Mouse (Mus musculus) liver, adult 2 months (tissue): ENCODE data around the gene Gstm3. TPM values are rescaled to one million over a fixed set of nuclear protein-coding genes. Genes with fewer than 3 reads are reported as not detected.

Source experiments
- DNase-seq: peaks from one replicate; pipeline ENCODE4 v3.0.0-alpha.2; 2011; ENCODE audit warnings: low read depth, low spot score; ENCODE audit errors: extremely low read depth
- H3K27ac ChIP-seq: fragments of 200-500 bp; replicated peaks from 2 replicates; pipeline ENCODE4 v1.5.1; 2012; ENCODE audit warnings: low read depth, mild to moderate bottlenecking, control low read depth, inconsistent platforms, low read length; ENCODE audit not compliant: insufficient read depth
- H3K27me3 ChIP-seq: fragments of 200-500 bp; 2 replicates; pipeline ENCODE4 v1.6.1; 2012; ENCODE audit warnings: mild to moderate bottlenecking, moderate library complexity, low read length, inconsistent platforms; ENCODE audit not compliant: control insufficient read depth, insufficient read depth
- H3K36me3 ChIP-seq: fragments of 200-500 bp; 2 replicates; pipeline ENCODE4 v1.6.1; 2012; ENCODE audit warnings: low read length, inconsistent platforms; ENCODE audit not compliant: control insufficient read depth, insufficient read depth
- H3K4me1 ChIP-seq: fragments of 200-500 bp; 2 replicates; pipeline ENCODE4 v1.6.1; 2011; ENCODE audit warnings: low read length; ENCODE audit not compliant: control insufficient read depth, insufficient read depth
- H3K4me3 ChIP-seq: fragments of 200-500 bp; 2 replicates; pipeline ENCODE4 v1.5.1; 2011; ENCODE audit warnings: low read depth, mild to moderate bottlenecking, control low read depth, low read length, moderate library complexity; ENCODE audit not compliant: insufficient read depth
- H3K79me2 ChIP-seq: fragments of 200-500 bp; 2 replicates; pipeline ENCODE4 v1.6.1; 2012; ENCODE audit warnings: inconsistent platforms, mild to moderate bottlenecking, low read length, moderate library complexity; ENCODE audit not compliant: control insufficient read depth, insufficient read depth
- H3K9ac ChIP-seq: fragments of 200-500 bp; 2 replicates; pipeline ENCODE4 v1.6.1; 2012; ENCODE audit warnings: low read depth, mild to moderate bottlenecking, control low read depth, inconsistent platforms, low read length
- CTCF ChIP-seq: fragments of 200-500 bp; IDR thresholded peaks from 2 replicates; pipeline ENCODE4 v1.5.1; 2011; ENCODE audit warnings: low read depth, low read length, control low read depth
- POLR2A ChIP-seq: fragments of 200-500 bp; IDR thresholded peaks from 2 replicates; pipeline ENCODE4 v1.6.1; 2011; ENCODE audit warnings: low read length, control low read depth; ENCODE audit not compliant: insufficient read depth; ENCODE audit errors: extremely low read depth
- WGBS: fragments of 180-500 bp; shearing (Covaris S2); methylation state at CpG from one replicate; pipeline ENCODE4 v1.1.7; 2018; 5-methylcytosine and 5-hydroxymethylcytosine counted together
- polyA plus RNA-seq: library from polyadenylated mRNA; depleted of rRNA; stranded (reverse); fragments of >200 nt; gene quantifications from 2 replicates; pipeline ENCODE4 v1.2.3, GENCODE M21; 2012
- total RNA-seq: library from RNA; depleted of rRNA; stranded (reverse); fragments of >200 nt; gene quantifications from 2 replicates; pipeline ENCODE4 v1.2.3, GENCODE M21; 2014

The Gstm3 gene
- total and polyA plus RNA-seq, 2 experiments = 34.1 to 145 TPM

- 92% methylated on average over 4 of the region's 4 CpGs for WGBS
- DNase-seq = no peak
- no peak overlapping the region for H3K4me3 ChIP-seq
- no peak overlapping the region for H3K9ac ChIP-seq
- peaks cover 11% of the 10 kb centered on the region for H3K4me1 ChIP-seq
- no peak overlapping the region for H3K27ac ChIP-seq
- no peaks in the 10 kb centered on the region for H3K36me3 ChIP-seq
- TF ChIP-seq POLR2A = no peak
- TF ChIP-seq CTCF = no peak
- no peaks in the 10 kb centered on the region for H3K27me3 ChIP-seq
- no peaks in the 10 kb centered on the region for H3K79me2 ChIP-seq
Observed at GRCm38 (mm10) chr3:107941261-107941660, 27.8 kb downstream of the Gstm3 start.

- Histone ChIP-seq H3K36me3 (no peaks in the 10 kb centered on the region), H3K27ac (no peak overlapping the region), H3K4me1 (peaks cover 11% of the 10 kb centered on the region), H3K27me3 (no peaks in the 10 kb centered on the region), H3K4me3 (no peak overlapping the region), H3K9ac (no peak overlapping the region), H3K79me2 (no peaks in the 10 kb centered on the region)
- DNase-seq = no peak
- 69% methylated on average over 7 of the region's 7 CpGs for WGBS
- no peak for TF ChIP-seq CTCF
Observed at GRCm38 (mm10) chr3:107940524-107940923, 28.6 kb downstream of the Gstm3 start.

DNA sequence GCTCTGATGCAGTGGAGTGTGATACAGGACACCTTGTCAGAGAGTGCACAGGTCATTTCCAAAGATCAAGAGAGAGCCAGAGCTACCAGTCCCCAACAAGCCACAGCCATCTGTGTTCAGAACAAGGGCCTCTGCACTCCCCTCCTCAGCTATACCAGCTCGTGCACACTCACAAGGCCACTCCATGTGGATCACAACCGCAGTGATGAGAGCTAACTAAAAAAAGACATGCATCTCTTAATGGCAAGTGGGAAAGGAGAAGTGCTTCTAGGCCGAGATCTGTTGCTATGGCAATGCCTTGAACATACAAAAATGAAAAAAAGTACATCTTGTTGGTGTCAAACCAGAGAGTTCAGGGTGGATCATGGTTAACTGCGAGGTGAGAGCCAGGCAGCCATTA is 29.3 kb downstream of the Gstm3 start:
- peaks cover 11% of the 10 kb centered on the region for H3K4me1 ChIP-seq
- H3K27me3 ChIP-seq = no peaks in the 10 kb centered on the region
- no peaks in the 10 kb centered on the region for H3K79me2 ChIP-seq
- peak overlapping the region; percentile 33 for H3K27ac ChIP-seq
- H3K4me3 ChIP-seq = no peak overlapping the region
- H3K36me3 ChIP-seq = no peaks in the 10 kb centered on the region
- DNase-seq = no peak
- no peak overlapping the region for H3K9ac ChIP-seq
- TF ChIP-seq POLR2A (no peak), CTCF (no peak)
- WGBS = 82% methylated on average over 4 of the region's 4 CpGs

DNA sequence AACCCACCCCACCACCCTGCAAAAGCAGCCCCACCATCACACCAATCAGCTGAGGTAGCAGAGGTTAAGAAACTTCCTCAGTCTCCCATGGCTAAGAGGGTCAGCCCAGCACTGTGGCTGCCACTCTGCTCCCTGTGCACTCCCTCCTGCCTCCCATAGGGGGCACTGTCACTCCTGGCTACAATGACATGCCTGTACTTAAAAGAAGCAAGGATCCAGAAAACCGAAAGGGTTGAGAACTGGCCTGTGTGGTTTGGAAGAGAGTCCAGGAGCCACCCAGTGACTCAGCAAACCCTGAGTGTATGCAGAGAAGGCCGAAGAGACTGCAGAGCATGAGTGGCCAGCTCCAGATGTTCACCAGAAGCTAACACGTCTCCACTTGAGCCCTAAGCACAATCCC is 29.7 kb downstream of the Gstm3 start:
- WGBS = 12% methylated on average over 3 of the region's 3 CpGs
- DNase-seq = peak; percentile 83

DNA sequence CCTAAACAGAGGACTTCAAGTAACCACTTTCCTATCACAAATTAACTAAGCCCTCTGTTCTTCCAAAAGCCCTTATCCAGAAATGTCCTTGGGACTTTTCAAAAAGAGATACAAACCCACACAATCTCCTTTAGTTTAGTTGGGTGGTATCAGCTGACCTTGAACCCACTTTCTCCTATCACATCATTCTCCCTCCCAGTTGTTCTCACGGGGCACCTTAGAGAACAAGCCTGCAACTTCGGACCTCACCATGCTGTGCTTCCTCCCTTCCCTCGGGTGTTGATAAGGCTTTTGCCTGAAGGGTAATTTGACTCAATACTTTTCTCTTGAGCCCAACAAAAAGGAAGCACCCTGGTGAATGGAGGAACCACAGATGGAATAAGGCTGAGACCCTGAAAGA is 33.2 kb downstream of the Gstm3 start:
- H3K27me3 ChIP-seq = no peaks in the 10 kb centered on the region
- H3K79me2 ChIP-seq = no peaks in the 10 kb centered on the region
- no peak for DNase-seq
- WGBS = 59% methylated on average over 3 of the region's 3 CpGs
- TF ChIP-seq POLR2A = no peak
- no peak for TF ChIP-seq CTCF
- no peak overlapping the region for H3K4me3 ChIP-seq
- H3K36me3 ChIP-seq = no peaks in the 10 kb centered on the region
- H3K27ac ChIP-seq = no peak overlapping the region
- peaks cover 12% of the 10 kb centered on the region for H3K4me1 ChIP-seq
- H3K9ac ChIP-seq = no peak overlapping the region

More for the DNA sequence above, 29.7 kb downstream of the Gstm3 start:
- no peak for TF ChIP-seq POLR2A
- peak; percentile 95 for TF ChIP-seq CTCF
- H3K27me3 ChIP-seq = no peaks in the 10 kb centered on the region
- peaks cover 11% of the 10 kb centered on the region for H3K4me1 ChIP-seq
- H3K9ac ChIP-seq = no peak overlapping the region
- no peaks in the 10 kb centered on the region for H3K36me3 ChIP-seq
- H3K4me3 ChIP-seq = no peak overlapping the region
- peak overlapping the region; percentile 15 for H3K27ac ChIP-seq
- no peaks in the 10 kb centered on the region for H3K79me2 ChIP-seq

DNA sequence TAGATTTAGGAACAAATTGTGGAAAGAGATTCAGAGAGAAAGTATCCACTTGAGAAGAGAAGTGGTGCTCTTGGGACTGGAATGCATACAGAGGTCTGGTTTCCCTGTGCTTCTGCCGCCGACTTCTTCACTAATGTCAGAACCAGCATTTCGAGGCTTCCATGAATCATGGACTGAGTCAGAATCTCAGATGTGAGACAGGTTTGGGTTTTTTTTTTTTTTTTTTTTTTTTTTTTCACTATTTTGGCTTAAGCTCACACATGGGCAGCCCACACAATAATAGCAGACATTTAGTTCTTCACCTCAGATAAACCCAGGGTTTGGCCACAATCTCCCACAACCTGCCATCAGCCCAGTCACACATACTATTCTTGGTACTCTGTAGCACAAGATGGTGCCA is 33.8 kb downstream of the Gstm3 start:
- peaks cover 9% of the 10 kb centered on the region for H3K4me1 ChIP-seq
- no peaks in the 10 kb centered on the region for H3K36me3 ChIP-seq
- H3K4me3 ChIP-seq = no peak overlapping the region
- no peaks in the 10 kb centered on the region for H3K79me2 ChIP-seq
- TF ChIP-seq POLR2A = no peak
- no peak for TF ChIP-seq CTCF
- no peak for DNase-seq
- H3K27ac ChIP-seq = no peak overlapping the region
- H3K9ac ChIP-seq = no peak overlapping the region
- 89% methylated on average over 3 of the region's 3 CpGs for WGBS
- H3K27me3 ChIP-seq = no peaks in the 10 kb centered on the region
